17 mouse cellular contexts compared by ENCODE assay signal in genomic region chr13:44784551-44784950, GRCm38 (mm10).
"Had no signal": no experiment of that assay in that cellular context is flagged by ENCODE, and none has a peak within 500 bp of the region (broad histone marks: within the 10 kb centered on the region; RNA-seq: fewer than 3 reads in every experiment).

No protein-coding gene starts in this region.

- DNase-seq: lung, adult 18-20 months; lung, embryonic 14.5 days; lung, postnatal 10 days; lung, postnatal 4 days; midbrain, embryonic 14.5 days; retina, postnatal 1 day; right cerebral cortex, adult 18-20 months; right cerebral cortex, postnatal 25 days; right cerebral cortex, postnatal 4 days; spleen, adult 18-20 months; thymus, adult 18-20 months; thymus, postnatal 14 days; thymus, postnatal 36 days had no signal

- H3K9ac ChIP-seq: lung, embryonic 14.5 days; midbrain, embryonic 12.5 days; neural tube, embryonic 12.5 days had no signal

- H3K36me3 ChIP-seq: midbrain, embryonic 12.5 days; neural tube, embryonic 12.5 days had no signal

- H3K9me3 ChIP-seq: midbrain, embryonic 10.5 days; midbrain, embryonic 12.5 days; neural tube, embryonic 12.5 days had no signal

- H3K4me3 ChIP-seq: midbrain, embryonic 10.5 days; midbrain, embryonic 12.5 days; neural tube, embryonic 12.5 days had no signal

- H3K27me3 ChIP-seq: midbrain, embryonic 12.5 days; neural tube, embryonic 12.5 days had no signal

- H3K27ac ChIP-seq: midbrain, embryonic 10.5 days; midbrain, embryonic 12.5 days; neural tube, embryonic 12.5 days had no signal

- ATAC-seq: midbrain, embryonic 16.5 days had no signal

- H3K4me2 ChIP-seq: lung, embryonic 14.5 days; midbrain, embryonic 12.5 days; neural tube, embryonic 12.5 days had no signal
